Mouse (Mus musculus) c-Kit-negative CD71-positive TER-119-positive erythroid progenitor cells, embryonic 14.5 days (primary cell): Measurements from ENCODE around the gene Gm11634.
"Not testable (repeated sequence)": the region's sequence is repeated elsewhere in the genome, so short reads cannot be mapped to it uniquely, and the experiment has no call there.

Experiments
- DNase-seq: peaks from one replicate; pipeline ENCODE4 v3.0.0-alpha.2; 2013; ENCODE audit warnings: low read depth, low spot score

Gene Gm11634

DNA sequence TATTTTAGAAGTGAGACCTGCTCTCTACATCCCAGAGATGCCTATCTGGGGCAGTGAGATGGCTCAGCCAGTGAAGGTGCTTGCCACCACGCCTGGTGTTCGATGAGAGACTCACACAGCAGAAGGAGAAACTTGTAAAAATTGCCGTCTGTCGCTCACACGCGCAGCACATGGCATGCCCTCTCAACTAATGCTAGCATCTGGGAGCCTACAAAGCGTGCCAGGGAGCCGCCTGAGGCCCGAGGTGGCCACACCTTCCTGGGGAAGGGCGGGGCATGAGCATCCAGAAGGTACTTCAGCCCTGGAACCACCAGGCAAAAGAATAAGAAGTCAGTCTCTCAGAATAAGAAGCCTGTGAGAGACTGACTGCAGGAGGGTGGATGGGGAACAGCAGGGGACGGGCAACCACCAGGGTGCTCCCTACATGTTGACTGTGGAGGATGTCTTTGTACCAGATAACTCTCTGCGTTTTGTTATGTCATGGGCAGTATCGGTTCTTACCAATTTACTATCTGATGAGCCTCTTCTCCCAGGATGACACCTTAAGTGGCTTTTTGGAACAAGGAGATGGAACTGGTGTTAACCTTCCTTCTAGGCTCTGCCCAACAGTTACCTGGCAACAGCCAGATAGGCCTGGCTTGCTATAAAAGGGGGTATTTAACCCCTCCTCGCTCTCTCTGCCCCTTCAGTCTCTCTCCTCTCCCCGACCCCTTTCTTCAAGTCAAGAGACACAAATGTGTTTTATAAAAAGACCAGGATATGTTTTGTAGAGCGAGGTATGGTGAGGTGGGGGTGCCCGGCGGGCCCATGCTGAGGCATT lies 18.1 kb upstream of the Gm11634 start:
- peak; percentile 55 for DNase-seq

GRCm38 (mm10) chr11:101616104-101616503 lies 17.0 kb upstream of the Gm11634 start:
- DNase-seq, result peak; percentile 20

DNA sequence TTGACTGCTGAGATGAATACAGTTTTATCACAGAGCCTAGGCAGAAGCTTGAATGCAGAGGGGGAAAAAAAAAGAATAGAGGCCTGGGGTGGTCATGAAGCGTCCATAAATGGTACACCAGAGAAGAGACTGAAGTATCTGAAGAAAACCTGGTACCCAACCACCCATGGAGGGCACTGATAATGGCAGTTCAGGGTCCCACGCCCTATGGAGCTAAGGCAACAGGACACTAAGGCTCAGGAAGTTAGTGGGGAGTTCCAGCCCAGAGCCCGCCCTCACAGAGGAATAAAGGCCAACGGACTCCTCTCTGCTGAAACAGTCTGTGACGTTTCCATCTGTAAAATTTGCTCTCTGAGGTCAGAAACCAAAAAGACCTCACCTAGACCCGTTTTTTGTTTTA lies 16.3 kb upstream of the Gm11634 start:
- no peak for DNase-seq

GRCm38 (mm10) chr11:101614116-101614515 lies 15.1 kb upstream of the Gm11634 start:
- DNase-seq, result no peak

- no peak for DNase-seq
Measured at GRCm38 (mm10) chr11:101613596-101613995, 14.5 kb upstream of the Gm11634 start.

- DNase-seq, result no peak
Measured at GRCm38 (mm10) chr11:101610445-101610844, 11.4 kb upstream of the Gm11634 start.

- not testable (repeated sequence) for DNase-seq
Measured at GRCm38 (mm10) chr11:101607134-101607533, 8.1 kb upstream of the Gm11634 start.

GRCm38 (mm10) chr11:101604531-101605453 lies 5.7 kb upstream of the Gm11634 start:
- peak; percentile 57 for DNase-seq

DNA sequence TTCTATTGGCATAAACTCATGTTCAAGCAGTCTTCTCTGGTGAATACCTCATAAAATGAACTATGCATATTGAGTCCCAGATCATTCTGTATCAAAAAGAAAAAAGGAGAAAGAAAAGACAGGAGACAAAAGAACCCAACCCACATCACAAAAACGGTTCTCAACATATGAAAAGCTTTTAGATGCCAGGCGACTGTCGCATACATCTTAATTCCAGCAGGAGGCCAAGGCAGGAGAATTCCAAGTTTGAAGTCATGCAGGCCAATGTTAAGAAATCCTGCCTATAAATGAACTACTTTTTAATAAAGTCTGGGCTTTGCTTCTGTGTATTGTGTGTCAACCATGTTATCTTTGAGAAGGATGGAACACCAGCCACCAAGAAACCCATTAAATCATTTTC lies 5.1 kb upstream of the Gm11634 start:
- no peak for DNase-seq

DNA sequence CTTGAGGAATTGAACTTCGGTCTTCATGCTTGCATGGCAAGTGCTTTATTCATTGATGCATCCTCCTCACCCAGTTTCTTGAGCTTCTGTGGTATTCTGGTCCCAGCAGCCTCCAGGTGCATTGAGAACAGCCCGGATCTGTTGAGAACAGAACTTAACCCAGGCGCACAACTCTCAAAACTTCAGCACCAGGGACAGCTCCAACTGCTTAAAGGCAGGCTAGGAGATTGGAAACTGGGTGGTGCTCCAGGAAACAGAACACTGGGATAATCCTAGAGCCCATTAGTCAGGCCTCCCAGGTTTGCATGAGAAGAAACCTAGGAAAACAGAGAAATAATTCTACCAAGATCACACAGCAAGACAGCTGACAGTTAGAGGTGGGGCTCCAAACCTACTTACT lies 3.4 kb upstream of the Gm11634 start:
- DNase-seq, result peak; percentile 50

DNA sequence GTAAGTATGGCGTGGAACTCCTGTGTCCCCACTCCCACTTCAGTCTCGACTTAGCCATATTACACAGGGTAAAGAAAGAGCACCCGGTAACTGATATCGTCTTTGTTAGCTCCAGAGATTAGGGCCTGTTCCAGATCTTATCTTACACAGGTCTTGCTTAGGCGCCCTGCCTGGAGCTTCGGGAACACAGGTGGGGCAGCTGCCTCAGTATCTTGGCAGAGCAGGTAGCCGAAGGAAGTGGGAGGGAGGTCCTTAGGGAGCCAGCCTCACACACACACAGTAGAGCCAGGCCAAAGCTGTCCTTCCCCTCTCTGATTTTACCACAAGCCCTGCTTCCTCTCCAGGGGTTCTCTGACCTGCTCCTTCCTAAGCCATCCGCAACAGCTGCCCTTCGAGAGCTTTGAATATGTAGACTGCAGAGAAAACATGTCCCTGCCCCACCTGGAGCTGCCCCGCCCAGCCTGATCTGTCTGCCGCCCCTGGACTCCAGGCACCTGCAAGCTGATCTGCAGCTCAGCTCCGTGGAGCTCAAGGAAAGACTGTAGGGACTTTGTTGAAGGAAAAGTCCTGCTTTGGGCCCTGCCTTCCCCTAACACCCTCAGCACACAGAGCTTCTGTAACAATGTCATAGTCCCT lies 8.9 kb downstream of the Gm11634 start:
- no peak for DNase-seq

DNA sequence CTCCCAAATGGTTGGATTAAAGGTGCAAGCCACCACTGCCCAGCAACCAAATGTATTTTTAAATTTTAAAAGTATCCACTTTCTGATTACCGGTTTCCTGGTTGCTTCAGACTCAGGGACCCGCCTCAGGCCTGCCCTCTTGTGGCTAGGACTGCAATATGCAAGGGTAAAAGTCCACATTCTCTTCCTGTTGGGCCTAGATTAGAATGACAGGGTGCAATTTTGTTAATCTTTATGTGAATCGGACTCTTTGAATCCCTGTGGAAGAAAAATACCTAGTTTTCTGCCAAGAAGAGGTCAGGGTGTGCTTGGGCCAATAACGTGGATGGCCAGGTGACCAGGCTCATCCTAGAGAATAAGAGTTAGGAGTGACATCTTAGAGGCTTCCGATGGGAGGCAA lies 9.6 kb downstream of the Gm11634 start:
- DNase-seq, result peak; percentile 40

DNA sequence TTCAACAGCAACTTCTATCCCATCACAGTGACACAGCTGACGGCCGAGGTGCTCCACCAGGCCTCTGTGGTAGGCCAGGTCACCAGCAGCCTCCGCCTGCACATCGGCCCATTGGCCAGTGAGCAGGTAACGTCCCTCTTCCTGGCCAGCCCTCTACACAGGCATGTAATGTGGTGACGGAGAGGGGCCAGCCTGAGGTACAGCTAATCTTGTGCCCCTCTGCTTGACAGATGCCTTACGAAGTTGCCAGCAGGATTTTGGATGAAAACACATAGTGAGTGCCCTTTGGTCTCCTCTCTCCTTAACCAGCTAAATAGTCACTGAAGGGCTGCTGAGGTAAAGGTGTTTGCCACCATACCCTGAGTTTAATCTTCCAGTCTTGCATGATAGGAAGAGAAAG lies 10.2 kb downstream of the Gm11634 start:
- no peak for DNase-seq

GRCm38 (mm10) chr11:101587676-101588075 lies 11.4 kb downstream of the Gm11634 start:
- no peak for DNase-seq

- no peak for DNase-seq
Measured at GRCm38 (mm10) chr11:101585805-101586204, 13.3 kb downstream of the Gm11634 start.

GRCm38 (mm10) chr11:101585031-101585430 lies 14.0 kb downstream of the Gm11634 start:
- DNase-seq, result not testable (repeated sequence)

GRCm38 (mm10) chr11:101583205-101583604 lies 15.9 kb downstream of the Gm11634 start:
- no peak for DNase-seq

DNA sequence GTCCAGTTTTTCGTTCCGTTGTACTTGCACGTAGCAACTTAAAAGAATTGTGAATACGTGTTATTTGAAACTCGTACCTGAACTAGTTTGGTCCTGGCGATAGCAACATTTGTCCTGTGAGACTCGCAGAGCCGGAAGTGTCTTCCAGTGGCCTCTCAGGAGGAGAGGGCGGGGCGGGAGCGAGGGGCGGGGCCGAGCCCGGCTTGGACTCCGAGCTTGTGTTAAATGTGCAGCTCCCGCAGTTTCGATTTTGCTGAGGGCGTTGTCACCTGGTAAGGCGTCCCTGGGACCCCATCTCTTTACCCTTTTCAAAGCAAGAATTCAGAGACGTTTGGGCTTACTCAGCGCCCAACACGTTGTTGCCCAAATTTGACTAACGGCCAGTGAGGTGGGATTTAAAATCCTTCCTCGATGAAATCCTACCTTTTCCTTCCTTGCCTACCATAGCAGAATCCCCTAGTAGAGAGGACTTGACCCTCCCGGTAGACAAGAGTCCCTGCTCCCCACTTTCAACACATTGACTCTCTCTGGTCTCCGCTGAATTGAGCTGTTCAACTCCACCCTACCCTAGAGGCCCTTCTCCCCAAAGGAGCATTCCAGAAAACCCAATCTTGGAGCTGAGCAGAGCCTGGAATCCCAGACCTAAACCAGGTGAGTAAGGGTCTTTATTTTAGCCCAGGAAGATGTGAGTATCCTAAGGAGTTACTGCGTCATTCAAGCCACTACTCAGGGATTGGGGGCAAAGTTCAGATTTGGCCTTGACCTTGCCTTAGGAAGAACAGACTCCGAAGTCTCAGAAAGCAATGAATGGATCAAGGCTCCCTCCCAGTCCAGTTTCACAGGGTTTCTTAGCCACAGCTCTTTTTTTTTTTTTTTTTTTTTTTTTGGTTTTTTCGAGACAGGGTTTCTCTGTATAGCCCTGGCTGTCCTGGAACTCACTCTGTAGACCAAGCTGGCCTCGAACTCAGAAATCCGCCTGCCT lies 16.7 kb downstream of the Gm11634 start, which contains the start of gene Tmem106a:
TSS of gene Tmem106a (plus strand) at position 189 of the 982 bp plus-strand sequence.
- DNase-seq, result peak; percentile 67

DNA sequence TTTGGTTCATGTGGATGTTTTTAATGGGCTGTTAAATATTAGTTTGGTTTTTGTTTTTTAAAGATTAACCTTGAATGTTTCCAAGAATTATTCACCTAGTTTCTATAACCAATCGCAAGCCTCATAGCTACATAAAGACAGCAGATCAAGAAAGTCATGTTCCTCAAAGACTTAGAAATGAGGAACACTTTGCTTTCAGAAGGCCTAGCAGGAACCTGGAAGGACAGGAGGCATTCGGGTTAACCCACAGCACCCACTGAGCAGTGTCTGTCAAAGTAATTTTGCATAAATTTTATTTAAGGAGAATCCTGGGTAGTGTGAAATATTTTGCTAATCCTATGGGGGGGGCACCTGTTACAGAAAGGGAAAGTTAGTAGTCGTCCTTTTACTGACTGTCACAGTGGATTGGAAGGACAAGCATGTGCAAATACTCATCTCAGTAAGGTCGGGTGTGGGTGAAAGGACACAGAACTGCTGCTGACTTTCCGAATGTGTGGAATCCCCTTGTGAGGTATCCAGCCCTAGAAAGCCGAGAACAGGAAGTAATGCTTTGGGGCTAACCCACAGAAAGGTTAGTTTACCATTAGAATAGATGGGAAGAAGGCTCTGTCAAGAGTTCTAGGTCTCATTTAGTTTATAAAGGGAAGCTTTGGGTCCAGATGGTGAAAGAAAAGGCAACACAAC lies 17.8 kb downstream of the Gm11634 start:
- no peak for DNase-seq

DNA sequence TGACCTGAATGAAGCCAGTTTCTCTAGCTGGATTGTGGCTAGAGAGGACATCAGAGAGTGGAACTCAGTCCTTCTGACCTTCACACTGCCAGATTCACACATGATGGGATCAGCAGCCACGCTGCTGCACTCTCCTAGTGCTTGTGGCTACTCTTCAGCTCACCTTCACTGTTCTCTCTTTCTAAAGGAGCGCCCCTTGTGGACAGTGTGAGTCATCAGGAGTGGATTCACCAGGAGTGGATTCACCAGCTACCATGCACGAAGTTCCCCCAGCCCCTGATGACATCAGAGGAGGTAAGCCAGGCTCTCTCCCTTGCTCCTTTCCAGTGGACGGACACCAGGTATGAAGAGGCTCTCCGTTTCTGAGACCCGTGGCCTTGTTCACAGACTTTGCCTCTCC lies 22.9 kb downstream of the Gm11634 start:
- DNase-seq, result no peak
